Mouse (Mus musculus) C2C12 (cell line): Measurements from ENCODE around the gene Spint5.

Experiments used
- CEBPB ChIP-seq: IDR thresholded peaks from one replicate; pipeline ENCODE4 v1.6.1; 2011; ENCODE audit warnings: low read depth, mild to moderate bottlenecking, control low read depth, moderate library complexity
- CTCF ChIP-seq: IDR thresholded peaks from one replicate; pipeline ENCODE4 v1.5.1; 2011; ENCODE audit not compliant: control insufficient read depth, insufficient read depth, insufficient read length
- FOSL1 ChIP-seq: IDR thresholded peaks from one replicate; pipeline ENCODE4 v1.8.0; 2011; ENCODE audit warnings: mild to moderate bottlenecking, low read length; ENCODE audit not compliant: poor library complexity, insufficient read depth, severe bottlenecking
- MYOD1 ChIP-seq: IDR thresholded peaks from one replicate; pipeline ENCODE4 v1.6.1; 2011; ENCODE audit warnings: low read depth; ENCODE audit not compliant: control insufficient read depth, insufficient read length

DNA sequence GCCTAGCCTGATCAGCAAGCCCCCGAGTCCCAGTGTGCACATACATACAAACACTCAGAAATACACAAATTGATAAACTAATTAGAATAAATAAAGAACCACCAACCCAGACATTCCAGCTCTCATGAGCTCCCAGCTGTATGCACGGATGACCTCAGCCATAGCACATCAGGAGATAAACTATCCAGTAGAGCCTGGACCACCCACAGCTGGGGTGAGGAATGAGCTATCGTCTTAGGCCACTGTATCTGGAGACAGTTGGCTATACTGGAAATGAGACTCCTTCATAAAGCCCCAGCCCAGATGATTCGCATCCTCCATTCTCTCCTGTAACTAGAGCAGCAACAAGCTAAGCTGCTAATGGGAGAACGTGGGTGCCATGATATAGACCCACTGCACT is 19.7 kb downstream of the Spint5 start:
- TF ChIP-seq CEBPB (no peak), MYOD1 (no peak), CTCF (no peak), FOSL1 (no peak)
